Mouse (Mus musculus) midbrain, embryonic 11.5 days (tissue): ENCODE measurements at regions not wholly inside any gene's neighbourhood (a gene's known extent, or its start where the extent isn't known, plus 50 kb on each side); places are given as distances from the start of the nearest gene placed in this dataset.

ENCODE experiments used
- ATAC-seq: fragments of 200-750 bp; cut with Nextera tagmentation; 2 replicates; pipeline ENCODE4 v1.8.0; 2017; ENCODE audit warnings: moderate TSS enrichment, moderate library complexity; ENCODE audit not compliant: low FRiP score
- DNase-seq: peaks from one replicate; pipeline ENCODE4 v3.0.0; 2015; ENCODE audit warnings: low spot score; ENCODE audit errors: missing footprints
- H3K27ac ChIP-seq: fragments of 300-500 bp; sonication (generic); 2 replicates; pipeline ENCODE4 v1.5.1; 2014; ENCODE audit warnings: low read depth, low read length
- H3K27me3 ChIP-seq: fragments of 300-500 bp; sonication (generic); 2 replicates; pipeline ENCODE4 v1.6.1; 2014; ENCODE audit warnings: mild to moderate bottlenecking, low read length, moderate library complexity, mixed read lengths; ENCODE audit not compliant: control insufficient read depth, insufficient read depth
- H3K36me3 ChIP-seq: fragments of 300-500 bp; sonication (generic); 2 replicates; pipeline ENCODE4 v1.6.1; 2014; ENCODE audit warnings: mild to moderate bottlenecking, low read length, moderate library complexity, mixed read lengths; ENCODE audit not compliant: control insufficient read depth, insufficient read depth
- H3K4me1 ChIP-seq: fragments of 300-500 bp; sonication (generic); 2 replicates; pipeline ENCODE4 v1.6.1; 2014; ENCODE audit warnings: low read length; ENCODE audit not compliant: control insufficient read depth, insufficient read depth
- H3K4me2 ChIP-seq: fragments of 300-500 bp; sonication (generic); 2 replicates; pipeline ENCODE4 v1.6.1; 2014; ENCODE audit warnings: mild to moderate bottlenecking, moderate library complexity
- H3K4me3 ChIP-seq: fragments of 300-500 bp; sonication (generic); 2 replicates; pipeline ENCODE4 v1.5.1; 2014; ENCODE audit warnings: low read depth, low read length
- H3K9ac ChIP-seq: fragments of 300-500 bp; sonication (generic); 2 replicates; pipeline ENCODE4 v1.6.1; 2014; ENCODE audit warnings: low read length
- H3K9me3 ChIP-seq: fragments of 300-500 bp; sonication (generic); 2 replicates; pipeline ENCODE4 v1.6.1; 2016; ENCODE audit warnings: low read length; ENCODE audit not compliant: control insufficient read depth
- WGBS: fragments of 180-500 bp; shearing (Covaris S2); extraction: QIAGEN DNeasy Blood & Tissue Kit; methylation state at CpG from one replicate; pipeline ENCODE4 v1.1.7; 2014; 5-methylcytosine and 5-hydroxymethylcytosine counted together

DNA sequence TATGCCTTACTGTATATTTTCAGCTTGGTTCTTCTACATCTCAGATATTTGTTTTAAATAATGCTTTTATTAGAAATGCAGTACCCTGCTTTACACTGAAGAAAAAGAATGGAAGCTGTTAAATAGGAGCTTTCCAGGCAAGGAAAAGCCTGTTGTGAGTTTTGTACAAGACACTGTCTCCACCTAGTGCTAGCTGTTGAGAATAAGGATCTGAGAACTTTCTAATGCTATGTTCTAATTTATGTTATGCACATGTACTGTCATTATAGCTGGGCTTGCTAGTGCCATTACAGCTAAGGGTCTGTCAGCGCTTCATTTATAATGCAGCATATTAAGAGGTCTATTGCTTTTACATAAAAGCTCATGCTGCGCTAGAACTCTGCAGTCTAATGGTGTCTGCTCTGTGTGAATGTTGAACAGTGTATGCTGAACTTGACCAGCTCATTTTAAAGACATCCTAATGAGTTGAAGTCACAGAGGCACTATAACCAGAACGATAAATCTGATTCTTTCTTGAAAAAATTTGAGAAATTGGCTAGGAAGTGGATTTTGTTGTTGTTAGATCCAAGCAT lies 315.4 kb upstream of the Dnajc24 start:
- no peak overlapping the region for H3K27ac ChIP-seq
- no peak overlapping the region for H3K4me3 ChIP-seq
- no peak for ATAC-seq
- no peaks in the 10 kb centered on the region for H3K9me3 ChIP-seq
- no peak overlapping the region for H3K4me2 ChIP-seq
- no peak overlapping the region for H3K9ac ChIP-seq
- 89% methylated on average over 3 of the region's 3 CpGs for whole genome bisulfite sequencing
- H3K4me1 ChIP-seq: no peaks in the 10 kb centered on the region
- no peak for DNase-seq
- no peaks in the 10 kb centered on the region for H3K36me3 ChIP-seq
- no peaks in the 10 kb centered on the region for H3K27me3 ChIP-seq

DNA sequence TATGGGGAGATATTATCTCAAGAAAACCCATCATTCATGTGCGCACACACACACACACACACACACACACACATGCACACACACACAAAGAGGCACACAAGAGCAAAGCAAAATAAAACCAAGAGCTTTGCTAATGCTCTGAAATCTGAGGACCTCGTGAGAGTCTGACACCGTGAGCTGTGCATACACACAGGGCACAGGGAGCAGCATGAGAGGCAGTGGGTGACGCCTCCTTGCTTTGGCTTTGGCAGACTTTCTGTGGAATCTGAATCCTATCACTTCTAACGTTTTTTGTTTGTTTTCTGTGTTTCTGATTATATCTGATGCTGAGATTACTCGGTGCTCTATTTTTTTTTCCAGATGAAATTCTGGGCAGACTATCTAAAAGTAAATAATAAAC lies 343.4 kb upstream of the Dnajc24 start:
- no peaks in the 10 kb centered on the region for H3K36me3 ChIP-seq
- DNase-seq: no peak
- WGBS: 82% methylated on average over 6 of the region's 6 CpGs
- no peak overlapping the region for H3K27ac ChIP-seq
- no peaks in the 10 kb centered on the region for H3K27me3 ChIP-seq
- H3K4me3 ChIP-seq: no peak overlapping the region
- no peaks in the 10 kb centered on the region for H3K4me1 ChIP-seq
- no peak for ATAC-seq
- H3K9me3 ChIP-seq: no peaks in the 10 kb centered on the region
- H3K9ac ChIP-seq: no peak overlapping the region
- no peak overlapping the region for H3K4me2 ChIP-seq

DNA sequence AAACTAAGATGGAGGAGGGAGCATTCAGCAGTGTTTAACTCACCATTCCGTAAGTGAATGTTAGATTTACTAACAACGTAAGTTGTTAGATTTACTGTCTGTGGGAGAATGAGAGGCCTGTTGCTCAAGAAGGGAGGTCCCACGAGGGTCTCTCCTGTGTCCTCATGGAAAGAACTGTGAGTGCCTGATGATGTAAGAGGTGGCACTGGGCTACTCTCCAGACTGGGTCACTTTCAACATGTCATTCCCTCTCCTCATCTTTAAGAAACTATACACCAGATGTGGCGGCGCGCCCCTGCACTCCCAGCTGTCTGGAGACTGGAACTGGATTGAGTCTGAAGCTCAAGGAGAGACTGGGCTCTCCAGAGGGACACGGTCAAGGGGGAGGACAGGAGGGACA lies 343.9 kb upstream of the Dnajc24 start:
- Histone ChIP-seq H3K9me3 (no peaks in the 10 kb centered on the region), H3K27me3 (no peaks in the 10 kb centered on the region), H3K4me2 (no peak overlapping the region), H3K27ac (no peak overlapping the region), H3K4me3 (no peak overlapping the region), H3K36me3 (no peaks in the 10 kb centered on the region), H3K4me1 (no peaks in the 10 kb centered on the region), H3K9ac (no peak overlapping the region)
- 89% methylated on average over 7 of the region's 7 CpGs for WGBS
- ATAC-seq (no peak), DNase-seq (no peak)

DNA sequence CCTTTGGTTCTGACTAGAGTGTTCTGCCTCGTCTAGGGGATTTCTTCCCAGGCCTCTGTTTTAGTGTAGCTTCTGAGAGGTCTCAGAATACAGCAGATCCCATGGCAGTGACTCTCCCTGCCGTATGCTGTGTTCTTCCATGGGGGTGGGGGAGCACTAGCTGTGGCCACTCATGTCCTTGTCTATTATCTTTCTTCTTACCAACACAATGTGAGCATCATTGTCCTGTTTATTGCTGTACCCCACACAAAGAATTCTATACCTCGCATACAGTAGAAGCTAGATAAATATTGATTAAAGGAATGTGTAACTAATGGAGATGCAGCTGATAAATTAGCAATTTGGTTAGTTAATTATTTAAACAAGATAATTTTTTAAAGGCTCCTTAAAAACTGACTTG lies 337.5 kb upstream of the Mpped2 start:
- H3K27ac ChIP-seq: no peak overlapping the region
- no peak overlapping the region for H3K4me3 ChIP-seq
- H3K36me3 ChIP-seq: no peaks in the 10 kb centered on the region
- 79% methylated on average over 3 of the region's 3 CpGs for WGBS
- H3K9me3 ChIP-seq: no peaks in the 10 kb centered on the region
- H3K4me2 ChIP-seq: no peak overlapping the region
- H3K27me3 ChIP-seq: no peaks in the 10 kb centered on the region
- H3K4me1 ChIP-seq: no peaks in the 10 kb centered on the region
- H3K9ac ChIP-seq: no peak overlapping the region
- ATAC-seq (peak; percentile 68), DNase-seq (no peak)

DNA sequence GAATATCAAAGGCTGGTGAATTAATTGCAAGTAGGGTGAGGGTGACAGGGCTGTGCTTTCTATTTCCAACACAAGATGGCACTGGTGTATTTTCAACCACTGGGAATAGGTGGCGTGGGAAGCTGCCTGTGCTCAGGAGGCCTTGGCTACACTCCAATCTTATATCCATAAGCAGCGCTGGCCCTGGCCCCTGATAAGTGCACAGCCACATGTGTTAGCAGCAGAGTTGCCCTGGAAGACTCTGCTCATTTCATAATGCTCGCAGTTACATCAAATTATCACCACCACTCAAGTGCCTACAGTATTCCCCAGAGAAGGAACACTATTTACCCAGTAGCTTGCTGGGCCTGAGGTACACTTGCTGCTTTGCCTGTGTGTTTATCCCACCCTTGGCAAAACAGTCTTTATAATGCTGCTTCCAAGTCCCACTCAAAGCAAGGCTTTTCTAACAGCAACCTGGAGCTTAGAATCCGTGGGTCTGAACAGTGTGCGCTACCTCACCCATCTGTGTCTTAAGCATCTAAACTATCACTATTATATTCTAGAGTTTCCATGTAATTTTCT lies 337.0 kb upstream of the Mpped2 start:
- Histone ChIP-seq H3K4me2 (no peak overlapping the region), H3K9me3 (no peaks in the 10 kb centered on the region), H3K4me1 (no peaks in the 10 kb centered on the region), H3K4me3 (no peak overlapping the region), H3K9ac (no peak overlapping the region), H3K27ac (no peak overlapping the region), H3K36me3 (no peaks in the 10 kb centered on the region), H3K27me3 (no peaks in the 10 kb centered on the region)
- WGBS: 54% methylated on average over 5 of the region's 5 CpGs
- DNase-seq (peak; percentile 98), ATAC-seq (peak; percentile 96)

DNA sequence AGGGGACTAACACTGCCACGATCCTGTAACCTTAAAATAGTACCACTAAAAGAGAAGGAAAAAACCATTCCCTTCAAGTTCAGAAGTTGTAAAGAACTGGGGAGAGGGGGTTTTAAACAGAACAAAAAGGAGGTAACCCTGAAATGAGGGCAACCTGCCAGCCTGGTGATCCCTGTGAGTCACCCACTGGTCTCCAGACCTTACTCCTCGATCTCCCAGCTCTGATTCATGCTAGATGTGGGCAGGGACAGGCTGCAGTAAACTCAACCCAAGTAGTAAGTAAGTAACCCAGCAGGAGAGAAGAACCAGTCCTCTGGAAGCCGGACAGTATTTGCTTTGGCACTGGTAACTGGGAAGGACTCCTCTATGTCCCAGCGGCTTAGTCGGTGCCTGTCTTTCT lies 324.4 kb upstream of the Mpped2 start:
- H3K36me3 ChIP-seq: no peaks in the 10 kb centered on the region
- no peak overlapping the region for H3K9ac ChIP-seq
- H3K4me2 ChIP-seq: no peak overlapping the region
- 90% methylated on average over 5 of the region's 5 CpGs for WGBS
- DNase-seq: no peak
- H3K4me1 ChIP-seq: no peaks in the 10 kb centered on the region
- H3K4me3 ChIP-seq: no peak overlapping the region
- ATAC-seq: no peak
- H3K27me3 ChIP-seq: no peaks in the 10 kb centered on the region
- no peak overlapping the region for H3K27ac ChIP-seq
- no peaks in the 10 kb centered on the region for H3K9me3 ChIP-seq

DNA sequence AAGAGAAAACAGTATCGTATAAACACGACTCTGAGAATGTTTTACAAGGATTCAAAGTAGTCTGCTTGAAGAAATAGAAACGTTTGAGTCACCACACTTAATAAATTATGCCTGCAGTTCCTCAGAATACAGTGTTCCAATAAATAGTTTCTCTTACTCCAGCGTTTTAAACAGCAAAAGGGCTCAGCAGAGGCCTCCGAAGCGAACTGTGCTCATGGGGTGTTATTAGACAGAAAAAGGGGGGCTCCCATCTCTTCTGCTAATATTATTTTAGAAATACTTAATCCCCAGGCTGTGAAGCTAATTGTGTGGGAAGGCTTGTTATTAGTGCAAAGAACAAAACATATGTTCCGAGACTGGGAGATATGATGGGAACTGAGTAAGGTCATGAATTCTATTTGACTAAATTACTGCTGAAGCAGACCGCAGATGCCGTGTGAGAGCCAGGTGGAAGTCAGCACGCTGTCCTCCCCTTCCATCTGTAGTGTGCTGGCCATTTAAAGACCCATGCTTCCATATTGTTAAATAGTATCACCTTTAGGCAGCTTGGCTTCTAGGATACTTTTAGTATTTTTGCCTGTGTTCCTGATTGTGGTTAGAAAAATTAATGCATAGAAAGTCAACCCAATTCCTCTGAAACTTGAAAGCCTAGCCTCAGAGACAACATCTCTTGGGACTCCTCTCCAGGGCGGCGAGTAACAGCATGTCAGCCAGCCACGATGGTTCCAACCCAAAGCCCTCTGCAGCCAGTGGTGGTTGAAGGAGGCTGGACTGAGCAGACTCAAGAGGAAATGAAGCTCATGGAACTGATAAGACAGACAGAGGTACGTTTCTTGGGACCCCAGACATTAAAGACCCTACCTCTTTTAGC lies 309.4 kb upstream of the Mpped2 start:
- Histone ChIP-seq H3K4me1 (no peaks in the 10 kb centered on the region), H3K9me3 (no peaks in the 10 kb centered on the region), H3K9ac (no peak overlapping the region), H3K36me3 (no peaks in the 10 kb centered on the region), H3K27ac (no peak overlapping the region), H3K4me2 (no peak overlapping the region), H3K27me3 (no peaks in the 10 kb centered on the region), H3K4me3 (no peak overlapping the region)
- DNase-seq (no peak), ATAC-seq (no peak)
- WGBS: 86% methylated on average over 14 of the region's 14 CpGs

DNA sequence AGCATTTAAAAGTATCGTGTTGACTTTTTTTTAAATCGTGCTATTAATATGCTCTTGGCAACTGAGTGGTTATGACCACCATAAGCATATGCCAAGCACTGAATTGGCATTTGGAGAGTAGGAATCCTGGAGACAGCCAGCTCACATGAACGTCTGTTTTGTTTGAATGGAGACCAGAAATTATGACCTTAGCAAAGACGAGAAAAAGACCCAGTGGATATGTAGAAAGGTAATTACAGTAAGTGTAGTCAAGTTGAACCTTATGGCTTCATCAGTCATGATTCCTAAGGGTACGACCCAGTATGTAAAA lies 308.8 kb upstream of the Mpped2 start:
- Histone ChIP-seq H3K4me1 (no peaks in the 10 kb centered on the region), H3K27ac (no peak overlapping the region), H3K9ac (no peak overlapping the region), H3K4me3 (no peak overlapping the region), H3K27me3 (no peaks in the 10 kb centered on the region), H3K4me2 (no peak overlapping the region), H3K36me3 (no peaks in the 10 kb centered on the region), H3K9me3 (no peaks in the 10 kb centered on the region)
- DNase-seq: no peak
- WGBS: 86% methylated on average over 5 of the region's 5 CpGs
- no peak for ATAC-seq

DNA sequence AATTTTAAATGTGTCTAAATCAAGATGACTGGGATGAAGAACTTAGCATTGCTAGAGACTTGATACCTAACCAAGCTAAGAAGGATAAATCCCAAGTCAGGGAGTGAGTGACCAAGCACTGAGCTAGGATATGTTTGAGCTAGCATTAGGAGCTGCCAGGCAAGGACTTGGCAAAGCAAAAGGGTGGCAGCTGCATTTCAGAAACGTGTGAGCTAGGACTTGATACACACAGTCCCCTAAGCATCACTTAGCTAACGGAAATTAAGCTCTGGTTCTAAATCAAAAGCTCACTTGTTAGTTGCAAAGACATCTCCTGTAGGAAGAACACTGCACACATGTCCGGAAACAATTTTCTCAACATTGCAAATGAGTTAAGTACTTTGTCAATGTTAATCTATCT lies 308.2 kb upstream of the Mpped2 start:
- no peaks in the 10 kb centered on the region for H3K36me3 ChIP-seq

More for the DNA sequence above, 308.2 kb upstream of the Mpped2 start:
- H3K27me3 ChIP-seq: no peaks in the 10 kb centered on the region
- no peak overlapping the region for H3K4me3 ChIP-seq
- no peak for DNase-seq
- H3K27ac ChIP-seq: no peak overlapping the region
- no peak overlapping the region for H3K4me2 ChIP-seq
- 89% methylated on average over 3 of the region's 3 CpGs for WGBS
- H3K4me1 ChIP-seq: no peaks in the 10 kb centered on the region
- no peaks in the 10 kb centered on the region for H3K9me3 ChIP-seq
- no peak overlapping the region for H3K9ac ChIP-seq
- no peak for ATAC-seq
